Mouse (Mus musculus): ENCODE results near the gene Nox3.

Nox3 gene

GRCm38 (mm10) chr17:3696161-3696560 lies at the start of gene Nox3:
TSS of gene Nox3 (minus strand) at chr17:3696261.
- DNase-seq (ENCODE audit: low read depth) = no peak

GRCm38 (mm10) chr17:3744402-3744801 lies 48.3 kb upstream of the Nox3 start:
- no peak for DNase-seq (ENCODE audit: low read depth)

- no peak for DNase-seq (ENCODE audit: low read depth)
Observed at GRCm38 (mm10) chr17:3736936-3737335, 40.9 kb upstream of the Nox3 start.

- DNase-seq (ENCODE audit: low read depth) = no peak
Observed at GRCm38 (mm10) chr17:3734286-3734685, 38.2 kb upstream of the Nox3 start.

GRCm38 (mm10) chr17:3705350-3705930 lies 9.4 kb upstream of the Nox3 start:
- DNase-seq (ENCODE audit: low read depth) = no peak

- DNase-seq (ENCODE audit: low read depth) = no peak
Observed at GRCm38 (mm10) chr17:3702320-3702719, 6.3 kb upstream of the Nox3 start.

GRCm38 (mm10) chr17:3692817-3693216 lies 3.2 kb downstream of the Nox3 start:
- DNase-seq (ENCODE audit: low read depth) = no peak

GRCm38 (mm10) chr17:3690499-3691258 lies 5.4 kb downstream of the Nox3 start:
- no peak for DNase-seq (ENCODE audit: low read depth)

- DNase-seq (ENCODE audit: low read depth) = no peak
Observed at GRCm38 (mm10) chr17:3683662-3684061, 12.4 kb downstream of the Nox3 start.

- DNase-seq (ENCODE audit: low read depth) = no peak
Observed at GRCm38 (mm10) chr17:3669226-3669625, 26.8 kb downstream of the Nox3 start.

- DNase-seq (ENCODE audit: low read depth) = no peak
Observed at GRCm38 (mm10) chr17:3667287-3667686, 28.8 kb downstream of the Nox3 start.

- no peak for DNase-seq (ENCODE audit: low read depth)
Observed at GRCm38 (mm10) chr17:3665321-3665720, 30.7 kb downstream of the Nox3 start.

GRCm38 (mm10) chr17:3659497-3659896 lies 36.6 kb downstream of the Nox3 start:
- DNase-seq (ENCODE audit: low read depth) = no peak

- no peak for DNase-seq (ENCODE audit: low read depth)
Observed at GRCm38 (mm10) chr17:3650377-3650776, 45.7 kb downstream of the Nox3 start.

- no peak for DNase-seq (ENCODE audit: low read depth)
Observed at GRCm38 (mm10) chr17:3643582-3643981, 52.5 kb downstream of the Nox3 start.

GRCm38 (mm10) chr17:3641456-3641855 lies 54.6 kb downstream of the Nox3 start:
- no peak for DNase-seq (ENCODE audit: low read depth)

- DNase-seq (ENCODE audit: low read depth) = no peak
Observed at GRCm38 (mm10) chr17:3638757-3639156, 57.3 kb downstream of the Nox3 start.

- no peak for DNase-seq (ENCODE audit: low read depth)
Observed at GRCm38 (mm10) chr17:3632501-3632900, 63.6 kb downstream of the Nox3 start.

- no peak for DNase-seq (ENCODE audit: low read depth)
Observed at GRCm38 (mm10) chr17:3616329-3617216, 79.5 kb downstream of the Nox3 start.

- no peak for DNase-seq (ENCODE audit: low read depth)
Observed at GRCm38 (mm10) chr17:3615553-3615952, 80.5 kb downstream of the Nox3 start.

- no peak for DNase-seq (ENCODE audit: low read depth)
Observed at GRCm38 (mm10) chr17:3611781-3612075, 84.3 kb downstream of the Nox3 start.

GRCm38 (mm10) chr17:3610928-3611780 lies 84.9 kb downstream of the Nox3 start:
- DNase-seq (ENCODE audit: low read depth) = no peak
